Mouse (Mus musculus) adrenal gland, postnatal 25 days (tissue): Measurements from ENCODE around the gene Mto1. TPM values are rescaled to one million over a fixed set of nuclear protein-coding genes. Genes with fewer than 3 reads are reported as not detected.
A peak's percentile ranks its signal among the peaks of the same experiment; 100 is the strongest.

Experiments used
- DNase-seq: peaks from one replicate; pipeline ENCODE4 v3.0.0; 2021; ENCODE audit warnings: mixed read lengths
- long read RNA-seq: library from polyadenylated mRNA; stranded (forward); transcript quantifications from one replicate; pipeline ENCODE4 v2.0.0, GENCODE M21; 2021
- total RNA-seq: library from RNA; stranded (reverse); gene quantifications from 2 replicates; pipeline ENCODE4 v1.2.3, GENCODE M21; 2021

The Mto1 gene
- total RNA-seq: 25.5 and 35.8 TPM in 2 replicates
- long read RNA-seq, transcript Mto1-201 (12 exons, 2,366 nt): major isoform, 34 of 40 reads
- long read RNA-seq, partial matches to known transcripts: 0 of 40 reads
- long read RNA-seq, other reads (novel, unspliced or antisense): 6 of 40 reads

DNA sequence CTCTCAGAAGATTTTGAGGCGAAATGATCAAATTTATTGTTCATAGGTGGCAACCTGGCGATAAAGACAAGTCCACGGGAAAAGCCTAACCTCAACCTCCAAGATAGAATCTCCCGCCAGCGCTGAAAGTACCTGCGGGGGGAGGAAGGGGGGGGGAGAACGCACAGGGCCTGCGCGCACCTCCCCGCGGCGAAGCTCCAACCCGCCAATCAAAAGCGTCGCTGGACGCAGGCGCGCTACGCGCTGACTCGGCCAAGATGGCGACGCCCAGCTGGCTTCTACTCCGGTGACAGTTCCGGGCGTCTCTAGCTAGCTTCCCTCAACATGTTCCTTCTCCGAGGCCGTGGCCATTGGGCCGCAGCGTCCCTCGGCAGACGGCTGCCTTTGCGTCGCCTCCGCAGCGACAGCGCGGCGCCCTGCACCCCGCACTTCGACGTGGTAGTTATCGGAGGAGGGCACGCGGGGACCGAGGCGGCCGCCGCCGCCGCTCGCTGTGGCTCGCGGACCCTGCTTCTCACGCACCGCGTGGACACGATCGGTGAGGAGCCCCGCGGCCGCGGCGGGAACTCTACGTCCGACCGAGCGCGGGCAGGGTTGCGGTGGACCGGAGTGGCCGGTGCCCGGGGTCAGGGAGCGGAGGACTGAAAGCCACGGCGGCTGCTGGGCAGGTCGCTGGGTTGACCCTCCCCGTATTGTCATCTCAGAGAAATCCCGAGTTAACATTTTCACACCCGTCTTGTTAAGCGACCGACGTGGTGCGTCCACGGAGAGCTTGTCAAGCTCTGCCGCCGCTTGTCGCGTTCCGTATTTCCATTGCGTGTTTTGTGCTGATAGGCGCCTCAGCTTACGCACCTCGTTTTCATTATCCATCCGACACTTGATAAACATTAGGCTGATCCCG, at the start of gene Mto1, which contains the start of gene Gm17324:
TSS of gene Mto1 (plus strand) at position 236 of the 901 bp plus-strand sequence.
TSS of gene Gm17324 (minus strand) at position 814 of the 901 bp plus-strand sequence.
- peak; percentile 91 for DNase-seq

DNA sequence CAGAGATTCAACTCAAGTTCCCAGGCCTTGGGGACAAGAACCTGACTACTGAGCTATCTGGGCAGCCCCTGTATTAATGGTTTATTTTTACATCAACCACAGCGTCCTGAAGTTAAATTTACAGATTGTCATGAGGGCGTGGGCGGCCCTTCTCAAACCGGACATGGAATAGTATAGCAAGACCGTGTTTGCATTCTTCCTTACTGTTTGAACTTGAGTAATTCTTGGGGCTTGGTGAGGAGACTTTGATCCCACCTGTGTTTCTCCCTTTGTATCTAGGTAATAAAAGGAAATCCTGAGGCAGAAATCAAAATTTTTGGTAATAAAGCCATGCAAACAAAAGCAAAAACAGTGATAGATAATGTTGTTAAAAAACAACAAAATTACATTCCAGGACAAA, 47.4 kb upstream of the Mto1 start:
- DNase-seq: no peak

DNA sequence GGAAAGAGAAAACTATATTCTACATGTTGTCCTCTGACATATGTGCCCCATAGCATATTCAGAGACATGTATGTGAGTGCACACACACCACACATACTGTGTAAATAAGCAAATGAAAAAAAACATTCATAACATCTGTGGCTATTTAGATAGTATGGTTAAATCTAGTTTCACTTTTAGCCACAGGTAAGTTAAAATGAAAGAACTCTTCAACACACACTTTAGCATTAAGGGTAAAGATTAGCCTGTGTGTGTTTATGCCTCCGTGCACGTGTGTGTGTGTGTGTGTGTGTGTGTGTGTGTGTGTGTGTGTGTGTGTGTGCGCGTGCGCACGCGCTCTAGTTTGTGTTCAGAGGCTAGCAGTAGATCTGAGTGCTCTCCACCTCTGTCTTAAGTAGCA, 46.4 kb upstream of the Mto1 start:
- no peak for DNase-seq

DNA sequence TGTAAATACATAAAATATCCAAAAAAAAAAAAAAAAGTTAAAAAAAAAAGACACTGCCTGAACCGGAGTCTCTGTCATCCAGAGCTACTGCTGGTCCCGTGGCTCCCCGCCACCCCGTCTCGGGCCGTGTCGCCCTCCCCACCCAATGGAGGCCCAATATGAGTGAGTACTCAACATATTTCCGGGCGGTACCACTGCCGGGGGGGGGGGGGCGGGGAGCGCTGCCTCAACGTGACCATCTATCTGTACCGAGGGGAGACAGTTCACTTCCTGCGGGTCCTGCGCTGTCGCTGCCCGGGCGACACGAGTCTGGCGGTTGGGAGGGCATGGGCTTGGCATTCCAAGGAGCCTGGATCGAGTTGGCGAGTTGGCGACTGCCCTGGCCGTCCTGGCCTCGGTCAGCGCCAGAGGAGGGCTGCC, 20.6 kb upstream of the Mto1 start:
- no peak for DNase-seq

- no peak for DNase-seq
Observed at GRCm38 (mm10) chr9:78428185-78428584, 19.8 kb upstream of the Mto1 start.

- DNase-seq: no peak
Observed at GRCm38 (mm10) chr9:78428870-78429432, 19.1 kb upstream of the Mto1 start.

DNA sequence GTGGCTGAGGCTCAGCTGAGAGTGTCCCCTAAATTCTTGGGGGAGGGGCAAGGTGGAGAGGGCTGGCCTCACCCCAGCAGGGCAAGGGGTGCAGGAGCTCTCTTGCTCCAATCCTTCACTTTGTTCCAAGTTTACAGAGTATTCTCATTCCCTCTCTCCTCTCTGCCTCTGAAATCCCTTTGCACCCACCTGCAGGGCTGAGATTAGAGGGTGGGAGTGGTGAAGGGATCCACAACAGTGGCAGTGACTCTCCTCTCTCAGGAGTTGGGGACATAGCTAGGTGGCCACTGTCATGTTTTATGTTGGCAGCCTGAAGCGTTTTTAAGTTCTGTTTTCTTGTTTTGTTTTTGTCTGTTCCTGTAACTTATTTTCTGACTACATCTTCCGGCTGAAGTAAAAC, 18.5 kb upstream of the Mto1 start:
- DNase-seq: no peak

DNA sequence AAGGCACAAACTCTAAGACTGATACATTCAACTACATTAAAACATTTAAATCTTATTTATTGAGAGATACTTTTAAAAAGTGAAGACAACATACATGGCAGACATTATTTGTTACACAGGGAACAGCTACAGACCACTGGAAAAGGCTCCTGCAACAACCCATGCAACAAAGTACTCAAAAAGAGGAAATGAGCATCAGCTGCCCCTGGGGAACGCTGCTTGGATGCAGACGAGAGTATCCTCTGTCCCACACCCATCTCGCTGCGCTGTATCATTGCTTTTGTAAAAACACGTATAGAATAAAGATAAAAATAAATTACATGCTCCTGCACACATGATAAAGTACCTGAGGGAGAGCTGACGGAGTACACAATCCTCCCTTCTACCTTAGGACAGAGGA, 17.5 kb upstream of the Mto1 start:
- DNase-seq: no peak

GRCm38 (mm10) chr9:78432471-78432870, 15.5 kb upstream of the Mto1 start:
- DNase-seq: no peak

DNA sequence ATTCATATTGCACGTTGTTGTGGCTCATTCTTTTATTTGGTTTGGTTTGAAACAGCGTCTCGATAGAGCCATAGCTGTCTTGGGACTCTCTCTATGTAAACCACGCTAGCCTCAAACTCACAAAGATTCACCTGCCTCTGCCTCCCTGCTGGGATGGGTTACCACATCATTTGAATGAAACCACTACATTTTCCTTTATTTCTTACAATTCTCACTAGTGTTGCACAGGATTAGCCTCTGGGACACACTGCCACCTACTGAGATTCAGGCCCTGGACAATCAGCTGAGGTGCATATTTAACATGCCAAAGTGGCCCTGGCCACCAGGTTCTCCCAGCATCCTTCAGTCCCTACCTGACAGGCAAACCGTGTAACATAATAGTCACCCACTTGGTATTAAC, 8.6 kb upstream of the Mto1 start:
- no peak for DNase-seq

DNA sequence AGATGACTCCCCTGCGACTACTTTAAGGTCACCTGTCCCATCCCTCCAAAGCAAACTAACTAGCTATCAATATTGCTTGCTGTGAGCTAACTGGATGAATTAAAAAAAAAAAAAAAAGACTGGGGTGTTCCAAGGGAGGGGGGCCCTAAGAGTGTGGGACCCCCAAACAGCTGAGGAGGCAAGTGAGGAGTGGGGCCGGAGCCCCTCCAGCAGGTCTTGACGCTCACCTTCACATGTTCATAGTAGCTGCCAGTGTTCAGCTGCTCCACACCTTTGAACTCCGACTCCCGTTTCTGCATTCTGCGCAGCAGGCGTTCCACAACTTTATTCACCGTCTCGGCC, 5.8 kb upstream of the Mto1 start:
- no peak for DNase-seq

DNA sequence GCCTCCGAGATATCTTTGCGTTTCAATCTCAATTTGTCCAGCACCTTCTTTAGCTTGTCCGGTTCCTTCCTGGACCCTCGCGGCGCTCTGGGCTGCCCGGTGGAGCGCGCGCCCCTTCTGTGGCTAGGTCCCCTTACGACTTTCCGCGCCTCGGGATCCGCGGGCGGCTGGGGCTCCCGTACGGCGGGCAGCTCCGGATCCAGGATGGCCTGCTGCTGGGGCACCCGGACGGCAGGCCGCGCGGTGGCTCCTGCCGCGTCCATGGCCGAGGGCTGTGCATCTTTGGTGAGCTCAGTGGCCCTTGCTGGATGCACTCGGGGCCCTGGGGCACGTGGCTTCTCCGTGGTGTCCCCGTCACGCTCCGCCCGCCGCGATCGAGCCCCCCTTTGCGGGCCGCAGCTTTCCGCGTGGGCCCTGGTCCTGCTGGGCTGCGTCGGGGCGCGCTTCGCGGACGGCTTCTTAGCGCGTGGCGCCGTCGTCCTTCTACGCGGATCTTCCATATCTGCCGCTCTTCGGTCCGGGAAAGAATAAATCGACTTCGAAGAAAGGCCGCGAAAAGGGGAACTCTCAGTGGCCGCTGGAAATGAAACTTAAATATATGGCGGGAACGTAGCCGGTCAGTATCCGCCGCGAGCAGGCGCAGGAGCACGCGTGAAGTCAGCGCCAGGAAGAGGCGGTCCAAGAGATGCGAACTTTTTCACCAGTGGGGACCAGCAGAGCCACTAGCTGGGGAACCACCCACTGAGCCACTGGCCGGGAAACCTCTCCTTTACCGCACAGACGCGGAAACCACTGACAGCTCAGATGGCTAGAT, 5.2 kb upstream of the Mto1 start, which contains the start of gene Cgas:
TSS of gene Cgas (minus strand) at position 659 of the 814 bp plus-strand sequence.
- peak; percentile 50 for DNase-seq

GRCm38 (mm10) chr9:78447606-78447972, 419 bp upstream of the Mto1 start:
- no peak for DNase-seq

DNA sequence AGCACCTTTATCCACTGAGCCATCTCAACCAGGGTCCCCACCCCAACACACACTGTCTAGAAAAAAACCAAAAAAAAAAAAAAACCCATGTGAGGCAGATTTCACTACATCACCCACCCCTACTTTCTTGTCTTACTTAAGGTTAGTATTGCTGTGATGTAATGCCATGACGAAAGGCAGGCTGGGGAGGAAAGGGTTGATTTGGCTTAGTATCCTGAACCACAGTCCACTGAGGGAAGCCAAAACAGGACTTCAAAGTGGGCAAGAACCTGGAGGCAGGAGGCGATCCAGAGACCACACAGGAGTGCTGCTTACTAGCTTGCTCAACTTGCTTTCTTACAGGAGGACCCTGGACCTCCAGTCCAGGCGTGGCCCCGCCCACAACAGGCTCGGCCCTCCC, 2.4 kb downstream of the Mto1 start:
- DNase-seq: no peak

DNA sequence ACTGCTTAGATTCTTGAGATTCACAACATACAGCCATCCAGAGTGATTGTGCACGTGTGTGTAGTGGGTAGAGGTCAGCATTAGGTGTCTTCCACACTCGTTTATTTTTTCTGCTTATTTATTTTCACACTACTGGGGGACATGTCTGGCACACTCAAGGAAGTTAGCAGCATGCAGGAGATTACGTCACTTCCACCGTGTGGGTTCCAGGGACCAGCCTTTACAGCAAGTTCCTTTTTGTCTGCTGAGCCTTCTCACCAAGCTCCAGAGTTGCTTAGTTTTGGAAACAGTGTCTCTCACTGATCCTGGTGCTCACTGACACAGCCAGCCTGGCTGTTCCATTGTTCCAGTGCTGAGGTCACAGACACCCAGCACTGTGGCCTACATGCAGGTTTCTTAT, 3.4 kb downstream of the Mto1 start:
- DNase-seq: no peak

GRCm38 (mm10) chr9:78457026-78457425, 9.0 kb downstream of the Mto1 start:
- DNase-seq: no peak

DNA sequence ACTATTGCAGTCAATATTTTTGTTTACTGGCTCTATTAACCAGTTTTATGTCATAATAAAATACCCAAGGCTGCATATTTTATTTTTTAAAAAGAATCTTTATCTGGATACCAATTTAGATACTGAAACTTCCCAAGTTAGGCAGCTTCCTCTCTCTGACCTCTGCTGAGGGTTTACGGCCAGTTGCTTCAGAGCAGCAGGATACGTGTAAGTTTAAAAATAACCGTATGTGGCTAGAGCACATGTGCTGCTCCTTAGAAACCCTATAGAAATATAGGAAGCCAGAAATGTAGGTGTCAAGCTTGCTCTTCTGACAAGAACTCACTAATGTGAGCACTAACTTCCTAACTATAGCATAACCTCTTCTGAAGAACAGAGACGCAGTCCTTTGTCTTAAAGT, 15.3 kb downstream of the Mto1 start:
- DNase-seq: no peak

GRCm38 (mm10) chr9:78465725-78466124, 17.7 kb downstream of the Mto1 start:
- no peak for DNase-seq

DNA sequence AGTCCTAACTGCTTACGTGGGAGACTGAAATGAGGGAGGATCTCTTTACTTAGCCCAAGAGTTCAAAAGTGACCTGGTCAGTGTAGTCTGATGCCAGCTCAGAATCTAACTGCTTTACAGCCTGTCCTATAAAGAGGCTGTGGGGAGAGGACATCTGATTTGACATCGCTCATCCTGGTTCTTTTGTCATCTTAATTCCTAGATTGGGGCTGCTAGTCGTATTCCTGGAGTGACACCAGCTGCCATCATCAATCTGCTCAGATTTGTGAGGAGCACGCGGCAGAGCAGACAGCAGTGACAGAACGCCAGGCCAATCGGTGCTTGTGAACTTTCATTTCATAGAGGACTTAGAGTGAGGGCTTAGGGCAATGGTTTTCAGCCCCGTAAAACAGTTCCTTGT, 25.6 kb downstream of the Mto1 start:
- DNase-seq: no peak

- no peak for DNase-seq
Observed at GRCm38 (mm10) chr9:78474270-78474669, 26.3 kb downstream of the Mto1 start.

DNA sequence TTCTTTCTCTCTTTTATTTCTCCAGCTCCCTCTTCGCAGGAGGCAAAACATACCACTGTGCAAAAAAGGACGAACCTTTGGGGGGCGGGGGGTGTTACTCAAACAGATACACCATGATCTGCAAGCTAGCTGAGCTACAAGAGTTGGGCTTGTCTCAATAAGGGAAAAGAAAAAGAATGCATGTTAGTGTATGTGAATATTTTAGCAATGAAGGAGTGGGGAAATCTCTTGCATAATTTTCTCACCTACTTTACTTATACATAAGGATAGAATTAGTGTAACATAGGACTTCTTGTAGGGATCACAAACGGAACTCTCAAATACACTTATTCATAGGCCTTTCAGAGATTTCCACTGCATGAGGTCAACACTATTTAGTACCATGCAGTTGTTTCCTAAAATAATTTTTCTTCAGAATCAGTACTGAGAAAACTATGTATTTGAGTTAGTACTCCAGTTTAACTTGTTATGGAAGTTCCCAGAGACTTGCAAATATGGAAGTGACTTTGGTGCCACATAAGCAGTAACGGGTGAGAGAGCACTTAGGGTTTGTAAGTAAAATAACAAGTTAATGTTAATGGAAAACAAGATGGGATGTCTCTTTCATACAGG, 26.9 kb downstream of the Mto1 start:
- no peak for DNase-seq

DNA sequence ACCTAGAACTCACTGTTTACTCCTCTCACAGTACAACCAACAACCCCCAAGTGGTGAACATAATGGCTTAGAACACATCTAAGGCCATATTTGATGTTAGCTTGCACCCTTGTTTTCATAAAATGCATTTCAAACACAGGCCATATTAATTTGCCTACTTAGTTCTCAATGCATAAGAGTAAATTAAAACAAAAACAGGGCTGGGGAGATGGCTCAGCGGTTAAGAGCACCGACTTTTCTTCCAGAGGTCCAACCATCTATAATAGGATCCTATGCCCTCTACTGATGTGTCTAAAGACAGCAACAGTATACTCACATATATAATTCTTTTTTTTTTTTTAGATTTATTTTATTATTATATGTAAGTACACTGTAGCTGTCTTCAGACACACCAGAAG, 27.4 kb downstream of the Mto1 start:
- no peak for DNase-seq
